Mouse (Mus musculus) thymus, adult 2 months (tissue): ENCODE data around the gene Cdk12.

Experiments used
- CTCF ChIP-seq: fragments of 200-500 bp; IDR thresholded peaks from 2 replicates; pipeline ENCODE4 v1.5.1; 2012; ENCODE audit warnings: mild to moderate bottlenecking, control low read depth, low read length, moderate library complexity, borderline replicate concordance; ENCODE audit not compliant: control insufficient read depth, poor library complexity, insufficient read depth; ENCODE audit errors: extremely low read depth
- POLR2A ChIP-seq: fragments of 200-500 bp; IDR thresholded peaks from 2 replicates; pipeline ENCODE4 v1.6.1; 2012; ENCODE audit warnings: mild to moderate bottlenecking, low read length, control low read depth, moderate library complexity; ENCODE audit not compliant: control insufficient read depth, poor library complexity, insufficient read depth; ENCODE audit errors: extremely low read depth

GRCm38 (mm10) chr11:98294188-98295012, 91.5 kb downstream of the Cdk12 start:
- TF ChIP-seq POLR2A = no peak
- TF ChIP-seq CTCF = no peak
